Mouse (Mus musculus): ENCODE measurements around the gene Hacl1.

DNA sequence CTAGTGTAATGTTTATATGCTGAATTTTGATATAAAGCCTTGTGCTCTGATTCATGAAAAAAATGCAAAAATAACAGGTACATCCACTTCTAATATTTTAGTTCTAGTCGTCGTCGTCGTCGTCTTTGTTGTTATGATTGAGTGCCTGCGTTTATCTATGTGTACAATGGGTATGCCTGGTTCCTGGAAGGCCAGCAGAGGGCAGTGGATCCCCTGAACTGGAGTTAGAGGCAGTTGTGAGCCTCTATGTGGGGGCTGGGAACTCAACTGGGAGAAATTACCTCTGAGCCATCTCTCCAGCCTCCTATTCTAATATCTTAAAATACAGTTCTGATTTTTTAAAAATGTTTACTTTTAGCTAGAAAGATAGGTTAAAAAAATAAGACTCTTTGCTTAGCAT lies 35.6 kb downstream of the Hacl1 start:
- TF ChIP-seq POLR2A (IDR thresholded peaks at IDR 0.05; ENCODE audit: borderline replicate concordance, extremely low read depth, low read depth, low read length) (no peak), CTCF (IDR thresholded peaks at IDR 0.05; ENCODE audit: insufficient read depth, low read length) (peak; percentile 24; the same call in 1 of the 2 replicates)

All from lung, adult 2 months (tissue).